Mouse (Mus musculus) brain, embryonic 14.5 days (tissue): ENCODE data around the gene Nrp2.

ENCODE experiments used
- CTCF ChIP-seq: fragments of 200-500 bp; IDR thresholded peaks from 2 replicates; pipeline ENCODE4 v1.5.1; 2012; ENCODE audit warnings: inconsistent platforms, mild to moderate bottlenecking, moderate library complexity, borderline replicate concordance; ENCODE audit not compliant: insufficient read depth, insufficient read length; ENCODE audit errors: extremely low read depth
- POLR2A ChIP-seq: fragments of 200-500 bp; IDR thresholded peaks from 2 replicates; pipeline ENCODE4 v1.6.1; 2012; ENCODE audit warnings: mild to moderate bottlenecking, inconsistent platforms, borderline replicate concordance; ENCODE audit not compliant: poor library complexity, insufficient read depth, insufficient read length, severe bottlenecking; ENCODE audit errors: extremely low read depth

DNA sequence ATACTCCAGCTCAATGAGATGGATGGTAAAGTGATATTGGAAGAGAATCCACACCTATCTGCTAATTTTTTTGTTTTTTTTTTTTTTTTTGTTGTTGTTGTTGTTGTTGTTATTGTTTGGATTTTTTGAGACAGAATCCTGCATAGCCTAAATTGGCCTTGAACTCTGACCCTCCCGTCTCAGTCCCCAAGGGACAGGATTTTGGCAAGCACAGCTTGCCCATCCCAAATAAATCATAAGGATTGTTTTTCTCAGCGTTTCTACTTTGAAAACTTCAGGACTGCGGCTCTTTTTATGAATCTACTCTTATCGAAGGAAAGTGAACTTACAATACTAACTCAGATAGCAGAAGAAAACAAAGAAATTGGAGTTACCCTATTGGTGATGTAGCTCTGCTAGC is 31.9 kb downstream of the Nrp2 start:
- TF ChIP-seq POLR2A = no peak
- TF ChIP-seq CTCF = no peak
